Mouse (Mus musculus): Measurements from ENCODE around the gene Eprs.

DNA sequence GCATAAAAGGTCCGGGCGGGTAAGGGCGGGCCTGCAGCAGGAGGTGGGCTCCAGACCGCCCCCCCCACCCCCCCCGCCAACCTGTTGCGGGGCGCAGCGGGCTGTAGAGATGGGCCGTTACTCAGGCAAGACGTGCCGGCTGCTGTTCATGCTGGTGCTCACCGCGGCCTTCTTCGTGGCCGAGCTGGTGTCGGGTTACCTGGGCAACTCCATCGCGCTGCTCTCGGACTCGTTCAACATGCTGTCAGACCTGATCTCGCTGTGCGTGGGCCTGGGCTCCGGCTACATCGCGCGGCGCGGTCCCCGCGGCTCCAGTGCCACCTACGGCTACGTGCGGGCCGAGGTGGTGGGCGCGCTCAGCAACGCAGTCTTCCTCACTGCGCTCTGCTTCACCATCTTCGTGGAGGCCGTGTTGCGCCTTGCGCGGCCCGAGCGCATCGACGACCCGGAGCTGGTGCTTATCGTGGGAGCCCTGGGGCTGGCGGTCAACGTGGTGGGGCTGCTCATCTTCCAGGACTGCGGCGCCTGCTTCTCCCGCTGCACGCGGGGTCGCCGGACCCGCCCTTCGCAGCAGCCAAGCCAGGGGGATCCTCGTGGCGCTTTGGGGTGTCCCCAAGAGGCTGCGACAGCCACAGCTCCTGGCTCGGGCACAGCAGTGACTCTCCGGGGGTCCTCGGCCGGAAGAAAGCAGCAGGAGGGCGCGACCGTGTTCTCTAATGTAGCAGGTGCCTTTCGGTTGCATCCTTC is 92.3 kb downstream of the Eprs start:
- TF ChIP-seq CTCF (IDR thresholded peaks at IDR 0.05; ENCODE audit: low read depth, low read length) (no peak), POLR2A (IDR thresholded peaks at IDR 0.05; ENCODE audit: extremely low read depth, insufficient read depth, low read length) (no peak)

All from liver, adult 2 months (tissue).